Mouse (Mus musculus): ENCODE measurements at regions not wholly inside any gene's neighbourhood (a gene's known extent, or its start where the extent isn't known, plus 50 kb on each side); places are given as distances from the start of the nearest gene placed in this dataset.

GRCm38 (mm10) chr9:116369059-116369718 lies 194.0 kb upstream of the Tgfbr2 start:
- TF ChIP-seq CTCF (IDR thresholded peaks at IDR 0.05; ENCODE audit: low read depth, low read length) (no peak), POLR2A (IDR thresholded peaks at IDR 0.05; ENCODE audit: borderline replicate concordance, low read depth, low read length) (no peak)
